Mouse (Mus musculus) intestine, embryonic 15.5 days (tissue): Measurements from ENCODE around the gene Fdxr. TPM values are rescaled to one million over a fixed set of nuclear protein-coding genes. Genes with fewer than 3 reads are reported as not detected.

Experiments
- ATAC-seq: fragments of 200-750 bp; cut with Nextera tagmentation; 2 replicates; pipeline ENCODE4 v1.8.0; 2017; ENCODE audit warnings: moderate TSS enrichment, moderate library complexity
- H3K27ac ChIP-seq: fragments of 300-500 bp; sonication (generic); 2 replicates; pipeline ENCODE4 v1.5.1; 2015; ENCODE audit warnings: mild to moderate bottlenecking, inconsistent platforms
- H3K27me3 ChIP-seq: fragments of 300-500 bp; sonication (generic); replicated peaks from 2 replicates; pipeline ENCODE4 v1.6.1; 2015; ENCODE audit warnings: inconsistent platforms
- H3K36me3 ChIP-seq: fragments of 300-500 bp; sonication (generic); 2 replicates; pipeline ENCODE4 v1.6.1; 2015; ENCODE audit warnings: inconsistent platforms
- H3K4me1 ChIP-seq: fragments of 300-500 bp; sonication (generic); replicated peaks from 2 replicates; pipeline ENCODE4 v1.6.1; 2015; ENCODE audit warnings: inconsistent platforms
- H3K4me2 ChIP-seq: fragments of 300-500 bp; sonication (generic); replicated peaks from 2 replicates; pipeline ENCODE4 v1.6.1; 2015; ENCODE audit warnings: mild to moderate bottlenecking, inconsistent platforms
- H3K4me3 ChIP-seq: fragments of 300-500 bp; sonication (generic); replicated peaks from 2 replicates; pipeline ENCODE4 v1.5.1; 2015; ENCODE audit warnings: inconsistent platforms
- H3K9ac ChIP-seq: fragments of 300-500 bp; sonication (generic); 2 replicates; pipeline ENCODE4 v1.6.1; 2015; ENCODE audit warnings: inconsistent platforms
- H3K9me3 ChIP-seq: fragments of 300-500 bp; sonication (generic); 2 replicates; pipeline ENCODE4 v1.6.1; 2016; ENCODE audit warnings: inconsistent platforms
- WGBS: fragments of 180-500 bp; shearing (Covaris S2); methylation state at CpG from one replicate; pipeline ENCODE4 v1.1.7; 2015; 5-methylcytosine and 5-hydroxymethylcytosine counted together
- polyA plus RNA-seq: library from polyadenylated mRNA; unstranded; fragments of >200 nt; fragmentation: Nextera tagmentation; extraction: Ambion mirVana; gene quantifications from 2 replicates; pipeline ENCODE4 v1.2.1, GENCODE M21; 2015

The Fdxr gene
- polyA plus RNA-seq, 1 experiment from 2014 or later: 17.2 TPM

DNA sequence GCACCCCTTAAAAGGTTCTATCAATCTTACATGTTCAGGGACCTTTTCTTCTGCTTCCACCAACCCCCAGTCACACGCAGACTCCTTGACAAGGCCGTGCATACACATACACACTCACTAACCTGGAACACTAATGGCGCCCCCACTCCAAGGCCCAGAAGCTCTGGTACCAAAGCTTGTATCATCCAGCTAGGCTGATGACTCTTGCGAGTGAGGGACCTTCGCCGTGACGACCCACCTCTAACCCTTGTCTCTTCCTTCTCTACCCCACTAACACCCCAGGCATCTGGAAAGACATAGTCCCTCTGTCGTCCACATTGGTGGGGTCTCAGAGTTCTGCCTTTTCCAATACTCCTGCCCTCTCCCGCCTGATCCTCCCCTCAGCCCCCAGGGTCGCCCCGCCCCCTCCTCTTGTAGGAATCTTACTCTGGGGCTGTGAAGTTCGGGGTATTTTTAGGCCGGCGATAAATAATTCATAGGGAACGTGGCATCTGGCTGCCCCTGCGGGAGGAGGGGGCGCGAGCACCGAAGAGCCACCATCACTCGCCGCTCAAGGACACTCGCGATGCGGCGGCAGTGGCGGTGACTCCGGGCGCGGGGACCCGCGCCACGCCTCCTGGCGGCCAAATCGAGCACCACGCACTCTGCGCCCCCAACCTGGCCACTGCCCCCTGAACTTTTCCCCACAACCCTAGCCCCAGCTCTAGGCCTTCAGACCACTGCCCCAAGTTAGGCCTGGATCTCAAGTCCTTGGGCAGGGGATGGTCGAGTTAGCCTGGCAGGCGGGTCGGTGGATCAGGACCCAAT is 11.8 kb downstream of the Fdxr start:
- Histone ChIP-seq H3K36me3 (no peaks in the 10 kb centered on the region), H3K27me3 (peaks cover 84% of the 10 kb centered on the region), H3K27ac (no peak overlapping the region), H3K4me3 (peak overlapping the region; percentile 14; the same call in 1 of the 2 replicates), H3K9ac (no peak overlapping the region), H3K4me1 (peaks cover 18% of the 10 kb centered on the region), H3K9me3 (no peaks in the 10 kb centered on the region), H3K4me2 (peak overlapping the region; percentile 54)
- no peak for ATAC-seq
- 6% methylated on average over 39 of the region's 39 CpGs for WGBS

DNA sequence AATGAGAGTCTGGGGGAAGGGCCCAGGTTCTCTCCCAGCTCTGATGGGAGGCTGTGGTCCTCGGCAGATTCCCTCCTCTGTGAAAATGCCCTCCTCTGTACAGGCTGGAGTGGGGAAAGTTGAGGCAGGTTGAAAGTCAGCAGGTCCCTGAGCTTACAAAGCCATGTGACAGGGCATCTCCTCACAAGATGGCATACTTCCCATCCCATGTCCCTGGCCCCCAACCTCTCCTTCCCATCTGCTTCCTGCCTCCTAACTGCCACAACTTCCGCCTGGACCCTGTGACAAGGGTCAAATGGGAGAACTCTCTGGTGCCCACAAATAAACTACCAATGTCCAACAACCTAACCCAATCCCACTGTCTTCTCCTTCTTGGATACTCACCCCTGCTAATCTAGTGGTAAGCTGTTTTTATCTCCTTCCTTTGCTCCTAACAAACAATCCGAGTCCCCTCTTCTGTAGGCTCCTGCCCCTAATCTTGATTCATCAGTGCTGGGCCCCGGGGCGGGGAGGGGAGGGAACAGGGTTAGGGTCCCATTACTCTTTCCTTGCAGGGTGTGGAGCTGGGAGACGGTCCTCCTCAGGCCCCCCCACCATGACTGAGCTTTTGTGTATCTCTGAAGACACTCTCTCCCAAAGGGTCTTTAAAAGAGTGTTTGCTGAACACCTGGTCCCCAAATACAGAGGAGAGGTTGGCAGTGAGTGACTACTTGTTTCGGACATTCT is 12.6 kb downstream of the Fdxr start:
- 66% methylated on average over 7 of the region's 7 CpGs for WGBS
- Histone ChIP-seq H3K4me1 (peaks cover 18% of the 10 kb centered on the region), H3K9me3 (no peaks in the 10 kb centered on the region), H3K9ac (no peak overlapping the region), H3K4me3 (no peak overlapping the region), H3K27me3 (peaks cover 89% of the 10 kb centered on the region), H3K4me2 (no peak overlapping the region), H3K36me3 (no peaks in the 10 kb centered on the region), H3K27ac (no peak overlapping the region)
- ATAC-seq: no peak

DNA sequence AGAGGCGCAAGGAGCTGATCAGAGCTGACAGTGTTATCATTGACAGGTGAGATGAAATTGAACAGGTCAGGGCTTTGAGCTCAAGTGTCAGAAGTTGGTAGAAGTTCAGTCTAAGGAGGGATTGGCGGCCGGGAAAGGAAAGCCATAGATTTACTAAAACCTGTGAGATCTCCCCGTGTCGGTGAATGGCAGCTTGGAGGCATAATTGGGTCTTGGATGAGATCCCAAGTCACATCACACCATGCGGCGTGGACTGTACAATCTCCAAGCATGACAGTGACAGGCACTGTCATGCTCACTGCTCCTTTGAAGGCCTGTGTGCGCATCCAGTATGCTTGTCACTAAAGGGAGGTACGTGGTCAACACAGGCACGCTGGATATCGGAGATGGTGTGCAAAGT is 13.9 kb downstream of the Fdxr start:
- no peak overlapping the region for H3K4me2 ChIP-seq
- no peak for ATAC-seq
- no peak overlapping the region for H3K27ac ChIP-seq
- no peaks in the 10 kb centered on the region for H3K36me3 ChIP-seq
- H3K4me3 ChIP-seq: no peak overlapping the region
- H3K27me3 ChIP-seq: peaks cover 92% of the 10 kb centered on the region
- no peaks in the 10 kb centered on the region for H3K9me3 ChIP-seq
- no peak overlapping the region for H3K9ac ChIP-seq
- 76% methylated on average over 11 of the region's 11 CpGs for WGBS
- peaks cover 21% of the 10 kb centered on the region for H3K4me1 ChIP-seq

DNA sequence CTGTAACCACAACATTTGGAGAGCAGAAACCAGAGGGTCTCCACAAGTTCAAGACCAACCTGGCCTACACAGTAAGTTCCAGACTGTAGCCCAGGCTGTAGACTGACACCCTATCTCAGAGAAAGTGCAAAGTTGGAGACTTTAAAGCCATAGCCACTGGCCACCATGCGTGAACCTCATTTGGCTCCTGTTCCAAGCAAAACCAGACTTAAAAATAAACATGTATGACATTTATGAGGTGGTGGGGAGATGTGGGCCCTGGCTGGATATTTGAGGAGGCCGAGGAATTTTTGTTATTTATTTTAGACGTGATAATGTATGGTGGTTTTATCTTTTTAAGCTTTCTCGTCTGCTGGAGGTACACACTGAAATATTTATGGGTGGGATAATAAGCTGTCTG is 17.7 kb downstream of the Fdxr start:
- no peak for ATAC-seq
- Histone ChIP-seq H3K27ac (no peak overlapping the region), H3K4me3 (no peak overlapping the region), H3K9ac (no peak overlapping the region), H3K4me2 (no peak overlapping the region), H3K9me3 (no peaks in the 10 kb centered on the region), H3K4me1 (0 out of 2 replicates have a peak, but pooled peaks cover 5% of the 10 kb centered on the region), H3K27me3 (peaks cover 70% of the 10 kb centered on the region), H3K36me3 (no peaks in the 10 kb centered on the region)
- WGBS: 22% methylated on average over 4 of the region's 4 CpGs

DNA sequence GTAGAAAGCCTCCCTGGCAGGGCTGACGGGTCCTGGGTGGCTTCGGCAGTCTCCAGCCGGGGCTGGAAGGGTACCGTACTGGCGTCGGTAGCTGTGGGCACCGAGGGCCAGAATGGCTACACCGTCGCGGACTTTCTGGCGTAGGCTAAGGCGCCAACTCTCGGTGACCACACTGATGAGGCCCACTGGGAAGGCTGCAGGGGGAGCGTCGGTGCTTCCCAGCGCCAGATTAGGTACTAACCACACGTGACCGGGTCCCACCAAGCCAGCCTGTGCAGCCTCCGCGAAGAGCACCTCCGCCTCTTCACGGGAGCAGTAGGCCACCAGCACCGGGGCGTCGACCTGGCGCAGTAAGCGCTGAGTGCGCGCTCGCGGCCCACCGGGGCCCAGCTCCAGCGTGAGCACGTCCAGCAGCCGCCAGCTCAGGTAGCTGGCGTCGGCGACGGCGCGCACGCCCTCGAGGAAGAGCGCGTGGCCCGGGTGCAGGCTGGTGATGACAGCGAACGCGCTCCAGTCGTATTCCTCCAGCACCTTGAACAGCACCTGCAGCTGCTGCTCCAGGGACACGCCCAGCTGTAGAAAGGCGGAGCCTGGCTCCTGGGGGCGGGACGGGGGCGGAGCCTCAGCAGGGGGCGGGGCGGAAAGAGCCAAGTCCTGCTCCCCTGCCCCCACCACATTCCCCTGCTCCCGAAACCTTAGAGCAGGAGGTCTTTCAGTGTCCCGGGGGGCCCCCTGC is 18.9 kb downstream of the Fdxr start:
- ATAC-seq: peak; percentile 80
- peaks cover 65% of the 10 kb centered on the region for H3K27me3 ChIP-seq
- peak overlapping the region; percentile 46 for H3K4me2 ChIP-seq
- WGBS: 17% methylated on average over 59 of the region's 59 CpGs
- no peaks in the 10 kb centered on the region for H3K9me3 ChIP-seq
- H3K4me3 ChIP-seq: peak overlapping the region; percentile 13
- no peak overlapping the region for H3K27ac ChIP-seq
- H3K9ac ChIP-seq: no peak overlapping the region
- H3K4me1 ChIP-seq: 0 out of 2 replicates have a peak, but pooled peaks cover 5% of the 10 kb centered on the region
- no peaks in the 10 kb centered on the region for H3K36me3 ChIP-seq

DNA sequence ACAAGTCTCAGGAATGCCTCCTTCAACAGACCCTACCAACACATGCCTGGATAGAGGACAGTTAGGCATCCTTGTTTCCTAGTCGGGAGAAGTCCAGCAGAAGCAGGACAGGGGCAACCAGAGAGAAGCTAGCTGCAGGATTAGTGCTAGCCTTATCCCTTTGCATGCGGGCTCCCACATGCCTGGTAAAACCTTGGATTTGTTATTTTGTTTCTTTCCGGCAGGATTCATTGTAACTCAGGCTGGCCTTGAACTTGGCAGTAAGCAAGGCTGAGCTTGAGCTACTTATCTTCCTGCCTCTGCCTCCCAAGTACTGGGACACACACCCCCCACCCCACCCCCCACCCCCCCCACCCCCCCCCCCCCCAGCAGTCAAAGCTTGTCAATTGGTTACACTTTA is 25.6 kb downstream of the Fdxr start:
- Histone ChIP-seq H3K9me3 (no peaks in the 10 kb centered on the region), H3K27ac (no peak overlapping the region), H3K27me3 (peaks cover 75% of the 10 kb centered on the region), H3K4me3 (no peak overlapping the region), H3K9ac (no peak overlapping the region), H3K4me2 (no peak overlapping the region), H3K36me3 (no peaks in the 10 kb centered on the region), H3K4me1 (peaks cover 10% of the 10 kb centered on the region)
- WGBS: 60% methylated on average over 3 of the region's 3 CpGs
- ATAC-seq: no peak

DNA sequence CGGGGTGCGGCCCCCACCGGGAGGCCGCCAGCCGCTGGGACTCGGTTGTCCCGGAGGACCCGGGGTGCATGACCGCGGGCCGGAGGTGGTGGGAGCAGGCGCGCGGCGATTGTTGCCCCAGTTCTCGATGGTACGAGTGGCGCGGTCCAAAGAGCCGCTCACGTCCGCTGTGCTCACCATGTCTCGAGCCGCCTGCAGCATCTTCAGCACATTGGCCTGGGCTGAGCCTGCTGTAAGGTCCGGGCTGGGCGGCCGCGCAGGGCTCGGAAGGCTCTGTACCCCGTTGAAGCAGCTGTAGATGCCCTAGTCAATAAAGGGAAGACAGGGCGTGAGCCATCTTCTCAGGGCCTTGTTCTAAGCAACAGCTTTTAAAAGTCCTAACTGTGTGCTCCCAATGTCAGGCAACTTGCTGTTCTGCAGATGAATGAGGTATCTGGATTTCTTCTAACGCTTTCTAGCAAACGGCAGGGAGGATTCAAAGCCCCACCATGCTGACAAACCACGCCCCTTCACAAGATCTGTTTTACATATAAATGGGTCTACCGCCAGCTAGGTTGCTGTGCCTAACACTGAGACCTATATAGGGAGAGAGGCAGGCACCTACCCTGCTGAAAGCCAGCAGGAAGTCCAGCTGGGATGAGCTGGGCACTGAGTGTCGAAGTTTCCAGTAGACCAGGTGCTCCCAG is 26.3 kb downstream of the Fdxr start:
- H3K36me3 ChIP-seq: no peaks in the 10 kb centered on the region
- ATAC-seq: no peak
- WGBS: 3% methylated on average over 36 of the region's 36 CpGs
- H3K4me1 ChIP-seq: peaks cover 10% of the 10 kb centered on the region
- H3K4me3 ChIP-seq: peak overlapping the region; percentile 43
- peak overlapping the region; percentile 85 for H3K4me2 ChIP-seq
- H3K9ac ChIP-seq: peak overlapping the region; percentile 8; the same call in 1 of the 2 replicates
- H3K9me3 ChIP-seq: no peaks in the 10 kb centered on the region
- no peak overlapping the region for H3K27ac ChIP-seq
- peaks cover 69% of the 10 kb centered on the region for H3K27me3 ChIP-seq

DNA sequence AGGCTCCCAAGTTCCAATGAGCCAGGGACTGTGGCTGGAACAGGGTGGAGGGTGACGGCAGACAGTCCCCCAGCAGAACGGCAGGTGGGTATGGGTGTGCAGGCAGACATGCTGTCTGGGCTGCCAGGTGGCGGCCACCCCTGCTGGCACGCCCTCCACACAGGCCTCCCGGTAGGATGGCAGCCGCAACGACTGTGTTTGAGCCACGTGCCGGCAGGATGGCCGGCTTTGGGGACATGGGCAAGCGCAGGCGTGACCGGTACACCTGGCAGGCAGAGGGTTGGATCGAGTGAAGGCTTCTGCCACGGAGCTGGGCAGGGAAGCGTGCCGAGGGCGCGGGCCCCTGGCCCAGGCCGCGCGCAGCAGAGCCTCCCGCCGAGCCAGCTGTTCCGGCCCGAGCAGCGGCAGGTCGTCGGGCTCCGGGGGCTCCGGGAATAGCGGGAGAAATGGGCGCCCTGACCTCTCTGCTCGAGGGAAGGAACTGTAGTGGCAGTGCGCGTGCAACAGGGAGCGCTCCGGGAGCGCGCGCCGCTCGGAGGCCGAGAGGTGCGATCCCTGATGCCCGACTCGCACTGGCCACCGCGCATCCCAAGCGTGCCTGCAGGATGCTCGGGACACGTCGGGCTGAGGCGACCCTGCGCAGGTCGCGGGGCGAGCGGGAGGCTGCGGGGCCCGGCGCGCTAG is 27.0 kb downstream of the Fdxr start:
- H3K9ac ChIP-seq: peak overlapping the region; percentile 8; the same call in 1 of the 2 replicates
- no peak overlapping the region for H3K27ac ChIP-seq
- peak overlapping the region; percentile 85 for H3K4me2 ChIP-seq
- no peaks in the 10 kb centered on the region for H3K9me3 ChIP-seq
- peaks cover 68% of the 10 kb centered on the region for H3K27me3 ChIP-seq
- peak overlapping the region; percentile 43 for H3K4me3 ChIP-seq
- peaks cover 10% of the 10 kb centered on the region for H3K4me1 ChIP-seq
- 2% methylated on average over 59 of the region's 63 CpGs for WGBS
- ATAC-seq: no peak
- 0 out of 2 replicates have a peak, but pooled peaks cover under 1% of the 10 kb centered on the region for H3K36me3 ChIP-seq

DNA sequence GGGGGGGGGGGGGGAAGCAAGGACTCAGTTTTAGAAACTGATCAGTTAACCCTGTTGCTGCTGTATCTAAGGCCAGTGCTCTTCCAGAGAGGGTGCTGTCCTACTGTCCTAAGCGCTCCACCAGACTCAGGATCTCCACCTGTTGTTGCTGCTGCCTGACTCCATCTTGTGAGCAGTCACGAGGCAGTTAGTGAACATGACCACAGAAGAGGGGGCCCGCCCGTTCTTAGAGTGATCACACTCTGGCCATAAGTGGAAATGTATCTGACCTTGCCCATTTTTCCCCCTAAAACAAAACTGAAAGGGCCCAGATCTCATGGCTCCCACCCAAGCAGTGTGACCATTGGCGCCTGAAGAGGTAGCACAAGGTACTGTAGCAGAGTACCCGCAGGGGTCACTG is 28.9 kb downstream of the Fdxr start:
- Histone ChIP-seq H3K9me3 (no peaks in the 10 kb centered on the region), H3K27me3 (peaks cover 62% of the 10 kb centered on the region)

DNA sequence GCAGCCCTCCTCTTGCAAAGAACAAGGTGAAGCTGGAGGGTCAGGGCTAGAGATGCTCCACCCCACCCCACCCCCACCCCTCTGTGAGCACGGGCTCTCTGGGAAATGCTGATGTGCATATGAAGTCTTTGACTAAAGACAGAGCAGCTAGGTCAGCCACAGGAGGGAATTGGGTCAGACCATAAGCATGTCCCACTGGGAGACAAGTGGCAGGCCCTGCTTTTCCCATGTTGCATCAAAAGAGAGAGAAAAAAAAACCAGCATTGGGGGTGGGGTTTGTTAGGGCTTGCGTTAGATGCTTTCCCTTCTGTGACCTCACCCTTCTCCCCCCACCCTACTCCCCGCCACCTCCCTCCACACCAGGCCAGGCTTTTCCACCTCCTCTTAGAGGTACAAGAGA is 29.6 kb downstream of the Fdxr start:
- Histone ChIP-seq H3K36me3 (0 out of 2 replicates have a peak, but pooled peaks cover 2% of the 10 kb centered on the region), H3K4me2 (no peak overlapping the region), H3K4me3 (no peak overlapping the region), H3K27me3 (peaks cover 57% of the 10 kb centered on the region), H3K27ac (no peak overlapping the region), H3K9me3 (no peaks in the 10 kb centered on the region), H3K4me1 (peaks cover 10% of the 10 kb centered on the region), H3K9ac (no peak overlapping the region)
- WGBS: 25% methylated on average over 3 of the region's 3 CpGs
- ATAC-seq: no peak

More for the DNA sequence above, 28.9 kb downstream of the Fdxr start:
- H3K36me3 ChIP-seq: 0 out of 2 replicates have a peak, but pooled peaks cover 2% of the 10 kb centered on the region
- no peak overlapping the region for H3K27ac ChIP-seq
- H3K4me1 ChIP-seq: peaks cover 10% of the 10 kb centered on the region
- no peak overlapping the region for H3K4me3 ChIP-seq
- H3K4me2 ChIP-seq: no peak overlapping the region
- no peak for ATAC-seq
- 69% methylated on average over 6 of the region's 6 CpGs for WGBS
- H3K9ac ChIP-seq: no peak overlapping the region

DNA sequence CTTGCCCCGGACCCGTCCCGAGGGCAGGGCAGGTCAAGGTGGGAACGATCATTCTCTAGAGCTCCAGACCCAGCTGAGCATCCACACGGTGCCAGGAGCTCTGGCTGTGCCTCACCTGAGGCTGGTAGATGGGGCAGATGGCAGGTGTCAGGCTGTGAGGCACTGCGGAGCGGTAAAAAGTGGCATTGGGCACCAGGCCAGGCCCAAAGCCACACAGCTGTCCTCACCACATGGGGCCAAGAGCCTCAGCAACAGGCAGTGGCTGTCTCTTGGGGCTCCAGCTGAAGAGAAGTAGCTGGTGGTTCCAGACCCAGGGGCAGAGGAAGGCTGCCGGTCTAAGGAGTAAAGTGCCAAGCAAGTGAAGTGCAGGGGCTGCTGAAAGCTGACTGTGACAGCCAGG is 30.5 kb downstream of the Fdxr start:
- H3K9me3 ChIP-seq: no peaks in the 10 kb centered on the region
- WGBS: 72% methylated on average over 8 of the region's 8 CpGs
- H3K4me3 ChIP-seq: no peak overlapping the region
- peaks cover 10% of the 10 kb centered on the region for H3K4me1 ChIP-seq
- no peak overlapping the region for H3K4me2 ChIP-seq
- peaks cover 51% of the 10 kb centered on the region for H3K27me3 ChIP-seq
- H3K27ac ChIP-seq: no peak overlapping the region
- no peak overlapping the region for H3K9ac ChIP-seq
- ATAC-seq: no peak
- 0 out of 2 replicates have a peak, but pooled peaks cover 2% of the 10 kb centered on the region for H3K36me3 ChIP-seq
